Mouse (Mus musculus) adrenal gland, adult 10 weeks (tissue): ENCODE results near the gene 0610012G03Rik. TPM values are rescaled to one million over a fixed set of nuclear protein-coding genes. Genes with fewer than 3 reads are reported as not detected.

Source experiments
- polyA plus RNA-seq: library from polyadenylated mRNA; stranded (reverse); fragments of 350-450 nt; fragmentation: Illumina TruSeq; extraction: RNeasy Lipid Tissue Mini Kit (QIAGEN cat#74804); gene quantifications from one replicate; pipeline ENCODE4 v1.2.3, GENCODE M21; 2014; ENCODE audit warnings: low read depth, low replicate concordance

The 0610012G03Rik gene
- polyA plus RNA-seq: 4.3 TPM

DNA sequence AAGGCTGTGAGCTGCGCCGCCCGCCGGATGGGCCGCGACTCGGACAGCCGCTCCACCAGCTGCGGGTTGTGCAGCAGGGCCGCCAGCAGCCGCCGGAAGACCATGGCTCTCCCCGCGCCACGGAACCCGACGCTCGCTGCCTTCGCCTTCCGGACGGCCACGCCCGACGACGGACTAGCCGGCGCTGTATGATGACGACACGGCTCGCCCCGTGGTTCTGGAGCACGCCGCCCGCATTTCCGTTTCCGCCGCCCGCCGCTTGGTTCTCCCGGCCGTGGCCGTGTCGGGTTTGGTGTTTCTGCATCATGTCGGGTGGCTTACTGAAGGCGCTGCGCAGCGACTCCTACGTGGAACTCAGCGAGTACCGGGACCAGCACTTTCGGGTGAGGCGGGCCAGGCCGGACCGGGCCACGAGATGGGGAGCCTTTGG is at the start of gene 0610012G03Rik, which contains the start of gene Ncbp2:
Gene 0610012G03Rik, minus strand, starts transcription at position 150 of the 430 bp plus-strand sequence.
Gene Ncbp2, plus strand, starts transcription at position 169 of the 430 bp plus-strand sequence.

DNA sequence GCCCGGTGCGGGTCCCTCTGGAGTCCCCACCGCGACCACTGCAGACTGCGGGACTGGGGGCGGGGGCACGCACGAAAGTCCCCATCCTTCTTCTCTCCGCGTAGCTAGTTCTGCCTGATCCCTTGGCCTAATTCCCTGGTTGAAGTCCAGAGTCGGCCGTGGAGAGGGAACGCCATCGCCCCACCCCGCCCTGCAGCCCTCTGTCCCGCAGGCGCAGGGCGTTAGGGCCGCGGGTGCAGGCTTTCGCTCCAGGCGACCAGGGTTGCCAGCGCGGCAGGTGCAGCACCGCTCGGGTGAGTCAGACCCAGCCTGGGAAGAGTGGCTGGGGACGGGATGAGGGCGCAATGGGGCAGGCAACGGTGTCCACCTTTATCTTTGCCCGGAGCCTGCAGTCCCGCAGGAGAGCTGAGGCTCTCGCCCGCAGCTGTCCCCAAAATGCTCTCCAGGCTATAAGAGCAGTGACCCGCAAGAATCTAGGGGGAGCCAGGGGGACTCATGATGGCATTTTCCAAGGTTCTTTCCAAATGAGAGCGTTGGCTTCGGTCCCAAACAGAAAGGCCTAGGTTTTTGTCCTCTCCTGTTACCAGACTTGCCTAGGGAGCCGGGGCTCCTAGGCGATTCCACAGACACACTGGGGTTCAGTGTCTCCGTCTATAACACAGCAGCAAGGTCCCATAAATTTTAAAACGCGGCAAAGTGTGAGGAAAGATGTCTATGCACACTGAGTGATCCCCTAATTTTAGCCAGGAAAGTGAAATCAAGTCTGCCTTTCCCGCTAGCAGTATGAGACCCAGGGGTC is 14.3 kb downstream of the 0610012G03Rik start, which contains the start of gene Pigz:
Gene Pigz, plus strand, starts transcription at position 101 of the 799 bp plus-strand sequence.

Other genes starting within 250 kb of the 0610012G03Rik start
- gene Meltf, start 69.7 kb downstream of the 0610012G03Rik start, polyA plus RNA-seq: not detected
- not detected for gene Pigz, start 14.6 kb downstream of the 0610012G03Rik start, polyA plus RNA-seq
- 105 TPM for gene Ncbp2, start within 50 bp of the 0610012G03Rik start, polyA plus RNA-seq
- gene Senp5, start 54.8 kb upstream of the 0610012G03Rik start, polyA plus RNA-seq: 43.8 TPM
- 116 TPM for gene Pak2, start 130.8 kb upstream of the 0610012G03Rik start, polyA plus RNA-seq
- 64.9 TPM for gene Pigx, start 151.2 kb upstream of the 0610012G03Rik start, polyA plus RNA-seq
- 20.6 TPM for gene Cep19, start 151.3 kb upstream of the 0610012G03Rik start, polyA plus RNA-seq
- gene Nrros, start 217.1 kb upstream of the 0610012G03Rik start, polyA plus RNA-seq: 1.0 TPM
- not detected for gene Bex6, start 231.3 kb upstream of the 0610012G03Rik start, polyA plus RNA-seq